Mouse (Mus musculus) myocyte (in vitro differentiated cells): Measurements from ENCODE around the gene Cep72.

Experiments used
- MAX ChIP-seq: IDR thresholded peaks from one replicate; pipeline ENCODE4 v1.6.1; 2011; ENCODE audit warnings: low read depth, mild to moderate bottlenecking, control low read depth
- SRF ChIP-seq: IDR thresholded peaks from one replicate; pipeline ENCODE4 v1.6.1; 2011; ENCODE audit warnings: low read depth; ENCODE audit not compliant: control insufficient read depth, insufficient read length

DNA sequence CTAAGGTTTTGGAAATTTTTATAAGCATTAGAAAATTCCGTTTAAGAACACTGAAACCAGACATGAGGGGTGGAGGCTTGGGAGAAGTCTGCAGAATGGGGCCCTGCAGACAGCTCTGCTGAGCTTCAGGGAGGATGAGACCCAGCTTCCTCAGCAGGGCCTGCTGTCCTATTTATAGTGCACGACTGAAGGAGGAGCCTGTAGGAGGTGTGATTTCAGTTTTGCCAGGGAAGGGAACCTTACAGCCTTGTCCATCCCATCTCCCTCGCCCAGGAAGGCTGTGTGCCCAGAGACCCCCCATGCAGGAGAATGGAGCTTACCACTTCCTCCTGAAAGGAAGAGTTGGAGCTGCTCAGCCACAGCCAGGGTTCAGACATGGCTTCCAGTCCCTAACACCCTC, 51.4 kb downstream of the Cep72 start:
- TF ChIP-seq SRF (no peak), MAX (no peak)
